Mouse (Mus musculus) cerebellum, postnatal 4 days (tissue): ENCODE results near the gene Fmnl2.

Experiments used
- DNase-seq, 2 experiments: peaks; one replicate each; pipeline ENCODE4 v3.0.0; 2022; ENCODE audit warnings: low spot score in 2 of 2, mixed read lengths in 1 of 2

The Fmnl2 gene

DNA sequence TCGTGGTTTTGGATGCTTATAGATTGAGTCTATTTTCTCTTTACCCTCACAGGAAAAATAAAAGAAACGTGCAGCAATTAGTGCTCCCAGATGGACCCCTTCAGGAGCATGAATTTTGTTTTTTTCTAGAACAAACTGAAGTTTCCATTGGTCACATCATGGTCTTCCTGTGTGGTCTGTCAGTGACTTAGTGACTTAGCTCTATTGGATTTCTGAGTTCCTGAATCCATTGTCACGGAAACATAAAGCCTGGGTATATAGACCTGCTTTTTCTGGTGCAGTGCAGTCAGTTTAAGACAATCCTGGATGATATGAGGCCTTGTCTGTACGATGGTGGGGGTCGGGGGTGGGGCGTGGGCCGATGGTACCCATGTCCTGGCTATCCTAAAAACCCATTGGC, 7.0 kb downstream of the Fmnl2 start:
- no peak for DNase-seq

DNA sequence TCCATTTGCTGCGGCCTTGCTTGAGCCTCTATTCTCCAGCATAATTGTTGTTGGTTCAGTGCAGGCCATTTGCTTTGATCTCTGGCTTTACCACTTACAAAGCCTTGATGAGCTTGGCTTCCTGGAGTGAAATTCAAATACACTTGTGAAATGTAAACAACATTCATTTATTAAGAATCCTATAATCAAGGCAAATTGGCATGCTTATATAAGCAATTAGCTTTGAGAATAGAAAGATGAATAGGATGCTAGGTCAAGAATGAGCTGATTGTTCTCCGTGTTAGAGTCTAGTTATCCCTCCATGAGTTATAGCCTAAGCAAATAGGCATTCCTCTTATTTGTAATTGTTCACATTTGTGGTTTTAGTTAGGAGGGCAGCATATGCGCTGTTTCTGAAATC, 8.5 kb downstream of the Fmnl2 start:
- DNase-seq: no peak

DNA sequence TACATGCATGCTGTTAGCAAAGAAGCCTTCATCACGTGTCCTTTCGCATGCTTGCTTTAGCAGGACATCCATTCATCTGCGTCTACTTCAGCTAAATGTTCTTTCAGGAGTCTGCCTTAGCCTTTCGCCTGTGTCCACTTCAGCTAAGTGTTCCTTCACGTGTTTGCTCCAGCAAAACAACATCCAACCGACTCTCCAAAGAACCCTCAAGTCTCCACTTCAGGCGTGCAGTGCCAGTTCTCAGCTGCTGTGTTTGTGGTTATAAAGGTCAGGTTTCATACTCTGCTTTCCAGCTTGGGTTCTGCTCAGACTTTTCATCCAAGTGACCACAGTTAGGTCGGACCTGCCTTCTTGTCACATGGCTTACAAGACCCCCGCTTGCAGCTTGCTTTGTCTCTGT, 10.1 kb downstream of the Fmnl2 start:
- DNase-seq: no peak

DNA sequence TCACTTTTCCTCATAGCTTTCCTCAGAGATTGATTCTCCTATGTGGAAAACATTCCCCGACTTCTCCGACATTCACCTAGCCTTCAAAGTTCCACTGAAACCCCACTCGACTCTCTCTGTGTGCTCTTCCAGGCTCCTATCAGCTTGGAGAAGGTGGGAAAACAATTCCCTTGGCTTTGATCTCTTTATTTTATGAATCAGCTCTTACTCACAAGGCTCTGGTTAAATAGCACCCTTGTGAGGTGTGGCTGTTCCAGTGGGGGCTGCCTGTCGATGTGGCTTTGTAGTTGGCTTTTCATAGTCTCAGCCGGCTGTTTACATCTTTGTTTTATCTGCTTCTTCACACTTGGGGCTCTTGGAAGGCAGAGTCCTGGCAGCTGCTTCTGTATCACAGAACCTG, 10.5 kb downstream of the Fmnl2 start:
- DNase-seq: no peak

DNA sequence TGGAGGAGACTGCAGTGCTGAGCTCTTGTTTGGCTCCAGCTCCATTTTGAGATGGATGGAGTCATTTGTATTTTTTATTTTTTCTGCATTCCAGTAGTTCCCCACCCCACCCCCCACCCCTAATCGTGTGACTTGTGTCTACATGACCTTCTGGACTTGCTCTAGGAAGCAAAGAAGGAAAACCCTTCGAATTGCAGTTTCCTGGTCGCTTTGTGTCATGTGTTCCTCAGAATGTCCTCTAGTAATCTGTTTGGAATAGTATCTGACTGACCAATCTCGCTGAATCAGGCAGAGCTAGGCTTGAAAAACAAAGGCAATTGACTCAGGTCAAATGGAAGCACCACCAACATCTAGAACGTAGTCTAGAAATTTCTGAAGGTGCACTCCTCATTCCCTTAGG, 15.0 kb downstream of the Fmnl2 start:
- DNase-seq: no peak

DNA sequence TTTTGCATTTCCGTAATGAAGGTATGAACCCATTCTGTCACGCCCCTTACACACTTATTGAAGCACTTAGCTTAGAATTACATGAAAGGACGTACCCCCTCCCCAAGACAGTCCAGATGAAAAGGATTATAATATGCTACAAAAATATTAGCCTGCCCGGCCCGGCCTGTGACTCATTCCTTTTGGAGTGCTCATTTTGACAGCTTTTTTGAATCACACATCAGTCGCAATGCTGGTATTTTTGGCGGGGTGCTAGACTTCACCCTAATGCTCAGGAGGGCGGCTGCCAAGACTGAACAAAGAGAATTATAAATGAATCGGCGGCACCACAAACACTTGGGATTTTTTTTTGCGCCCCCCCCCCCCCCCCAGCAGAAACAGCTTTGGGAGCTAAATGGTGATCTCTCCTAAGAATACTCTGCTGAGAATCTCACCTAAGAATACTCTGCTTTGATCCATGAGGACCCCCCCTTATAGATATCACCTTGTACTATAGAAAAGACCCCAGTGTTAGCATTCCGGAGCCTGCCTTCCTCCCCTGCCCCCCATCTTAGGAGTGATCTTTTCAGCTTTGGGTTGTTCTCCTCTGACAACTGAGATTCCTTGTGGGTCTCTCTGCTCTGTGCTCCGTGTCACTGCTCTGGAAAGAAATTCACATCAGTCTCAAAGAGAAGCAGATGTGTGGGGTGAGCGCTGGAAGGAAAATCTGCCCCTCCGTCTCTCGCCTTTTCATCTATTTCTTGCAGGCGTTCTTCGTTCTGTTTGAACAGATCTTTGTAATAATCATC, 15.8 kb downstream of the Fmnl2 start:
- DNase-seq: no peak

DNA sequence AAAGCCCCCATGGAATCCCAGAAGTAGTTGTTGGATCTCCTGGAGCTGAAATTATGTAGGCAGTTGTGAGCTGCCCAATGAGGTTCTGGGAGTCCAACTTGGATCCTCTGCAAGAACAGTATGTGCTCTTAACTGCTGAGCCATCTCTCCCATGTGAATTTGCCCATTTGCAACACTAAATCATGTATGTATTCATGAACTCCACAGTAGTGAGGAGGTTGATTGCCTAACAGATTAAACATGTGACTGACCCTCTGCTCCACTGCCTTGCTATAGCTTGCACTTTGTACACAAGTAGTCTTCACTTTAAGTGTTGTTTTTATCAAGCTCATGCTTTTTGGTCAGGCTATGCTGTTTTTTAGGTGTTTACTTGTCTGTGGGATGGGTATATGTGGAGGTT, 17.1 kb downstream of the Fmnl2 start:
- DNase-seq: no peak

DNA sequence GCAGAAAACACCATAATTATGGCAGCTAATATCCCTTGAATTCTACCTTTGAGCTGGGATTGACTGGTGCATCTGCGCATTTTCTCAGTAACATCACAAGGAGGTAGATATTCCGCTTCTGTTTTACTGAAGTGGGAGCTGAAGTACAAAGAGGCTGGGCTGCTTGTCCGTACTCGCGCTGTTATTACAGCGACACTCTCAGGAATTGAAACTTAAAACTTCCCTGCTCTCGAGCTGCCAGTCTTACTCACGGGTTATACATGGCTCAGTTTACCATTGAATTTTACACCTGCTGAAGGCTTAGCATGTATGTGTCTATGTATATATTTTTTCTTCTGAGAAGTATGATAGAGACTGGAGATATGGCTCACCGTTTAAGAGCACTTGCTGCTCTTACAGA, 18.1 kb downstream of the Fmnl2 start:
- no peak for DNase-seq

DNA sequence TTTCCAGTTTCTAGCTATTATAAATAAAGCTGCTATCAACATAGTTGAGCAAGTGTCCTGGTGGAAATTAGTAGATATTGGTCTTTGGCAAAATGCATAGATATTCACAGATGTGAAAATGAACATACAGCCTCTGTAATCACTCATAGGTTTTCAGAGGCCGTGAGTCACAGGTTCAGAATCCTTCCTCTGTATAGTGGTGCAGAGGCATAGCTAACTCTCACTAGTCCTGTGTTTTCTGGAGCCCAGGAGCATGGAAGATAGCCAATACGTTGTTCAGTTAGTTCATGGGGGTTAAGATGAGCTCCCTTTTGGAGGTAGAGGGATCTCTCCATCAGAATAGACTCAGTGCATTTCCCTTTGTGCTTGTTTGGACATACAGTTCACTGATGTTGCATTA, 25.7 kb downstream of the Fmnl2 start:
- no peak for DNase-seq

DNA sequence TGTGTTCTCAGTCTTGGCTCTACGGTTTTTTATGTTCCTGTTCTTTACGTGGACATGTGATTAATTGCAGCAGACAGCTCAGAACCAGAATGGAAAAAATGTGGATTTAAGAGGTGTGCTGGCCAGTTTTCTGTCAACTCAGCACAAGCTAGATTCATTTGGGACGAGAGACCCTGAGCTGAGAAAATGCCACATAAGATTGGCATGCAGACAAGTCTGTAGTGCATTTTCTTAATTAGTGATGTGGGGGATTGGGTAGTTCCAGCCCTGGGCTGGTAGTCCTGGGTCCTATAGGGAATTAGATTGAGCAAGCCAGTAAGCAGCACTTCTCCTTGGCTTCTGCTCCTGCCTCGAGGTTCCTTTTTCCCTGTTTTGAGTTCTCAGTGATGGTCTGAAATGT, 26.4 kb downstream of the Fmnl2 start:
- DNase-seq: no peak

DNA sequence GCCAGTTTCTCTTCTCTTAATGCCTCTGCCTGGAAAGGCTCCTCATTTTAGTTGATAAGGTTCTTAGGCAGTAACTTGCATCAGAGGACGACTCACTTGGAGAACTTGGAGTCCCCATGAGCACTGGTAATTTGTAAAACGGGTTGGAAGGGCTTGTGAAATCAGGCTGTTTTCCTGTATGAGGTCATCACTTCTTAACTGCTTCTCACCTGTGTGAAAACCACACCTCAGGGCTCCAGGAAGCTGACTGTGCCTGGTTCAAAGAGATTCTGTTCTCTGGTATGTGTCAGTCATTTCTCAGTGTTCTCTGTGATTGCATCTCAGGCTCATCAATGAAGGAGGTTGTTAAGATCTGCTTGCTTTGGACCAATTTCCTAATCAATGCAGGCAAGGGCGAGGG, 27.4 kb downstream of the Fmnl2 start:
- DNase-seq: no peak

DNA sequence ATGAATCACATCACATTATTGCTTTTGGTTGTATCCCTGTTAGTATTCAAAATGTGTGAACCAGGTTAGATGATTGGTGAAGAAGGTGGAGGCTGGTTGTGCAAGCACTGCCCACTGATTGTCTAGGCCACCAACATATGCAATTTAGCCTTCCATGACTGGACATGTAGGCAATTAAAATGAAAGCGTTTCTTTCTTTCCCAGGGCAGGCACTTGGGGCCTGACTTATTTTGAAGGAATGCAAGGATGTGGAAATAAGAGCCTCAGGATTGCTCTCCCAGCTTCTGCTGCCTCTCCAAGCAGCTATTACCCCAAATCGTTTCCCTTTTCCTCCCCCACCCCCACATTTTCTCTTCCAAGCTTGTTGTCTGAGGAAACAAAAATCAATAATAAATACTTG, 29.6 kb downstream of the Fmnl2 start:
- DNase-seq: no peak

DNA sequence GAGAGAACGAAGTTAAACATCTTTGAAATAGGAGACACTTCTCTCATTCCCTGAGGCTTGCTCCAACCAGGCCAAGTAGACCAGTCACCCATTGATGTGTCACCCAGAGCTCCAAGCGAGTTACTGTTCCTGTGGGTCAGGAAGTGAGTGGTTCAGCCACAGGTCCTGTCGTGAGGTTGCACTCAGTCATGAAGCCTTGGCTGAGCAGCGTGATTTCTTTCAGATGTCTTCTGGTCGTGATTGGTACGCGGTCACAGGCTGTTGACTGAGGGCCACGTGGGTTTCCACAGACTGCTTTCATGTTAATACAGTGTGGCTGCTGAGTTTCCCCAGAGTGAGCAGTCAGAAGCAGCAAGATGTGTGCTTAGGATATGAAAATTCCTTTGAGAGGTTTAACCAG, 33.5 kb downstream of the Fmnl2 start:
- no peak for DNase-seq

DNA sequence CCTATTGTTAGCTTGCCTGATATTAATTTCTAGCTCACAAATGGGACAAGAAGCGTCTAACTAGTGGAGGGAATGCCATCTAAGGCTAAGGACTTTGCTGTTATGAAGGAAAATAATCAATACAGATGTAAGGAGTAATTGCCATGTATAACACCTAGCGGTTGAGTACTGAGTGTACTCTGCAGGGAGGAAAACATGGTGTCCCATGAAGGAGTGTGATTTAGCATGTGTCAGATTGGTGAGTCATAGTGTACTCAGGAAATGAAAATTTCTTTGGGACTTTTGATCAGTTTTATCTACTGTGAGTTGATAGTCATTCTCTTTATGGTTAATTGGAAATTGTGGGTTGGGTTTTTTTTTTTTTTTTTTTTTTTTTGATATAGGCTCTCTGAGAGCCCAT, 34.1 kb downstream of the Fmnl2 start:
- no peak for DNase-seq

DNA sequence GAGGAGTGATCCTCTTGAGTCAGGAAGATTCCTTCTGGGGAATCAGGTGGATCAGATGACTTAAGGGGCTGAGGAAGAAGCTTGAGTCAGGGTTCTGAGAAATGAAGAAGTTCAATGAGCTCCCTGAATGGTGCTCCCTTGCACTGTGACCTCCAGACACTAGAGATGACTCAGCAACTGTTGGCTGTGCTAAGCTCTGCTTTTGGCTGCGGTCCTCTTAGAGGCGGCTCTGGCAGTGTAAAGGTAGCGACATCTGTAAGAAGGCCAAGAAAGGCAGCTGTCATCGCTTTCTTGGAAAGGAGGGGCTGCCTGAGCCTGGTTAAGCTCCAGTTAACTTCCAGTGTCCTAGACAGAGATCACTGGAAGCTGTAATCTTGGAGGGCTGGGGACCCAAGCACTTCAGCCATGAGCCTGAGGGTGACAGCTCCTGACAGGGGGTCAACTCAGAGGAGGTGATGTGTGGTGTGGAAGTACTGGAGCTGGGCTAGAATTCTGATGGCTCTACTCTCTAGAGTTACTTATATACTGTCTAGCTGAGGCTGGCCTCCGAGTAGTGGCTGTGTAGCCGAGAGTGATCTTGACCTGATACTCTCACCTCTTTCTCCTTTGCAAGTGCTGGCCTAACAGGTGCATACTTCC, 37.4 kb downstream of the Fmnl2 start:
- DNase-seq: no peak

DNA sequence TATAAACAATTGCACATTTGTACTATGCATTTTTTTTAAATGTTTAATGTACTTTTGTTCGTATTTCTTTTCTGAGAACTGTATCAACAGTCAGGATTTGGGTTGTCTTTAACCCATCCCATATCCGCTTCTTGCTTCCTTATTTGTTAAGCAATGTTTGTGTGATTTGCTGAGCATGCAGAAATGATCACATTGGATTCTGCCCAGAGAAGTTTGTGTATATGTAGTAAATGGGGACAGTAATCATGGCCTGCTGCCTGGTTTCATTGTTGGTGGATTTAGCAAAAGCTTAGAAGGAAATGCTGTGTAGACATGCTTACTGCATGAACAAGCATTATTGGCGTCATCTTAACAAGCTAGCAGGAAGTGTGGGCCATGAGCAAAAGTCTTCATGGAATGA, 39.3 kb downstream of the Fmnl2 start:
- DNase-seq: no peak

DNA sequence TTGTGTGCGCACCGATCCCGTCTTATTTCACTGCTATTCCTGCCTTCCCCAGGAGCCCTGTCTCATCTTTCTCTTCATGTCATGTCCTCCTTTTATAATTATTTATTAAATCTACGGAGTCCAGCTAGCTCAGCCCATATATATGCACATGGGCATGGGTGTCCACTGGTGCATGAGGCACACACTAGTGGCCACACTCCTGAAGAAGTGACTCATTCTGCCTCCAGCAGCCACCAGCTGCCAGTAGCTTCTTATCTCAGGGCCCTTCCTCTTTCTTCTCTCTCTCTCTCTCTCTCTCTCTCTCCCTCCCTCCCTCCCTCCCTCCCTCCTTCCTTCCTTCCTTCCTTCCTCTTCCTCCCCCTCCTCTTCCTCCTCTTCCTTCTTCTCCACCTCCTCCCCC, 43.1 kb downstream of the Fmnl2 start:
- DNase-seq: no peak

DNA sequence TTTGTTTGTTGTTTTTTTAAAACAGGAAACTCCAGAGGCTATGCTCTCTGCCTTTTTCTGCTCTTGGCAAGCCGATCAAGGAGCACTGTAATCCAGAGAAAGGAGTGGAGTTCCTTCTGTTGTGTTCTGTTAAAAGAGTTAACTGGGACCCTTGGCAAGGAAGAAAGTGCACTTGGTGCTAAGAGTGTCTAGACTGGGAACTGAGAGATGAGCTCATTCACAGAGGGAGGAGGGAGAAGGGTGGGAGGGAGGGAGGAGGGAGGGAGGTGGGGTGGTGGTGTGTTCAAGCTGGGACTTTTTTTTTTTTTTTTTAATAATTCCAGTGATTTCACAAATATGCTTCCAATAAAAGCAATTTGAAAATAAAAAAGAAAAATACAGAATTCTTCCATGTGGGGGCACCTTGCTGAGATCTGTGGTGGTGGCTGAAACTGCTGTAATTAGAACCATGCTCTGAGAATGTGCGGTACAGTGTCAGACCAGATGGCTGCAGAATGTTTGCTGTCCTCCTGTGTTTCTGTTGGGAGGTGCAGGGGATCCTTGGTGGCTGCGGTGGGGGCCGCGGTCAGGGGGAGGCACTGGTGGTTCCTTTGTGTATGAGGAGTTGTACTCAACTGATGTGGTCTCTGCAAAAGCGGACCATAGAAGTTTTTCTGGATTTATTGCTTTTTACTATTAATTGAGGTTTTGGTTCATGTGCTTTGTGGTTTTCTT, 43.8 kb downstream of the Fmnl2 start:
- no peak for DNase-seq

DNA sequence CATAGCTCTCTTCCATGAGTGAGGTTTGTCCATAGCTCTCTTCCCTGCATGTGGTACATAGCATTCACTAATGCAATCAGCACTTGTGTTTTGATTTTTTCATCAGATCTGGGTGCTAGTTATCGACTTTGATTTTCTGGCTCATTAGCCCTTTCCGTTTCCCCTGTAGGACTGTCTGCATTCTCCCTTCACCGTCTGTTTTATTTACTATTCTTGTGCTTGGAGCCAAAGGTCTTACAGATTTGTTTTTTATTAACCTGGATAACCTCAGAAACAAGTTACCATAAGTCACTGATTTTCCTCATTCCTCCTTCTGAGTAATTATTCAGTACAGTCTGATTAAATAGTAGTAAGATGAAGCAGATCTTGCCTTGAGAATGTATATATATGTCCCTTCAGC, 44.8 kb downstream of the Fmnl2 start:
- no peak for DNase-seq

DNA sequence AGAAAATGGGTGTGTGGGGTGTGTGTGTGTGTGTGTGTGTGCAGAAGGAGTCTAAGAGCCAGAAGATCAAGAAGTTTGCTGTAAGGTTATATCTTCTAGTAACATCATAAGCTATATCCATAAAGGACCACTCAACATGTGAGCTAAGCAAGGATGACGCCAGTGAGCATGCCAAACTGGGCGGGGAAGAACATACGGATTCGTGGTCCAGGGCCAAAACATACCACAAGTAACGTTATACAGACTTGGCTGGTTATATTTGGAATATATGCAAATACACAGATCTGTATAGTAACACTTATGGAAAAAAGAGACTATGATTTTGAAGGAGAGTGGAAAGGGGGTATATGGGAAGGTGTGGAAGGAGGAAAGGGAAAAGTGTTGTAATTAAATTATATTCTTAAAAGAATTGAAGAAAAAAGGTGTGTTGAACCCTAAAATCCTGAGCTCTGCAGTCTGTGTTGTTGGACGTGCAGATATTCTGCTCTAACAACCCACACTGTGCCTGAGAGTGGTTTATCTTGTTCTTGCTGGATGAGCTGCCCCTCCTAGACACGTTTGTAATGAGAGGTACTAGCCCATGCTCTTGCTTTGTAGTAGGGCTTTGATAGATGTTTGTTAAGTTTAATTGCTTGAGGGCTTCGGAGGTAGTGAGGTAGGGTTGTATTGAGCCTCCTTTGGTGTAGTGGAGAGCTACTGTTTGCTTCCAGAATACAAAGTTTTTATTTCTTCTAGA, 45.7 kb downstream of the Fmnl2 start:
- no peak for DNase-seq

DNA sequence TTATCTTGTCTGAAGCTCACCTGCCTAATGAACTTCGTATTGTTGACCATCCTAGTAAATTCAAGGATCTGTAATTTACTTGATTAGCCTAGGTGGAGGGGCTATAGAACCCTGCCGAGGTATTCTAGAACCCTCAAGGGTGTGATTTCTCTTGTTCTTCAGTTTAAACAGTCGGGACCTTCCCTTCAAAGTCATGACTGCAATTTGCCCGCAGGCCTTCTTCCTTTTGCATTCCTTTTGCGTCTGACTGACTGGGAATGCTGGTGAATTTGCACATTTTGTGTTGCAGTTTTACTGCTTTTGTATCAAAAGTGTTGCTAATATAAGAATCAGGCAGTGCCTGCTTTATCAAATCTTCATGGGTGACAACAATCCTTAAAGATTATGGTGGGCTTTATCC, 46.9 kb downstream of the Fmnl2 start:
- no peak for DNase-seq

DNA sequence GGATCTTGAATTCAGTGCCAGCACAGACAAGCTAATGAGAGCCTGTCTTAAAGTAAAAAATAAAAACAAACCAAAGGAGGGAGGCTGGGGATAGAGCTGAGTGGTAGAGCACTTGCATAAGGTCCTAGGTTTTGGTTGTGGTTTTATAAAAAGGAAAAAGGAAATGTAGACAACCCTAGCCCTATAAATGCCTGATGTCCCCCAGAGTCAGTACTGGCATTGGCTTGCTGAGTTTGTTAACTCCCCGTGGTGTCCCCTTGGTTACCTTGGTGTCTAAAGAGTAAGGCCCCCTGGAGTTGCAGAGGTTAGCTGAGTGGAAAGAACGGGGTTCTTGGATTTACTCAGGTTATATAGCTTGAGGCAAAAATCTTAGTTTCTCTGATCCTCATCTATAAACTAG, 55.7 kb downstream of the Fmnl2 start:
- DNase-seq: no peak
